Mouse (Mus musculus): Measurements from ENCODE around the gene Pabpc1l. TPM values are rescaled to one million over a fixed set of nuclear protein-coding genes. Genes with fewer than 3 reads are reported as not detected.
A peak's percentile ranks its signal among the peaks of the same experiment; 100 is the strongest.

Pabpc1l gene
- total RNA-seq (2021) (under 1 TPM; 0.32 to 0.63 TPM), polyA plus RNA-seq (2012; rRNA removed) (0.73 and 0.90 TPM in 2 replicates)
- long read RNA-seq, partial matches to known transcripts, result 0 of 1 reads
- long read RNA-seq, other reads (novel, unspliced or antisense), result 1 of 1 reads

GRCm38 (mm10) chr2:164025150-164025549, at the start of gene Pabpc1l:
Gene Pabpc1l (plus strand): TSS chr2:164025450.
- WGBS, result 85% methylated on average over 16 of the region's 16 CpGs
- no peaks in the 10 kb centered on the region for H3K27me3 ChIP-seq (ENCODE audit: control insufficient read depth, insufficient read depth, low read length)
- no peak within 1 kb of the TSS for H3K4me3 ChIP-seq
- no peak for DNase-seq
- no peaks in the 10 kb centered on the region for H3K79me2 ChIP-seq (replicated peaks; ENCODE audit: control insufficient read depth, insufficient read depth, low read length)
- H3K36me3 ChIP-seq (ENCODE audit: control insufficient read depth, insufficient read depth, low read length), result no peaks in the 10 kb centered on the region
- TF ChIP-seq POLR2A (IDR thresholded peaks at IDR 0.05; ENCODE audit: insufficient read depth, low read depth, low read length), result no peak
- no peak for TF ChIP-seq EP300 (IDR thresholded peaks at IDR 0.05; ENCODE audit: insufficient read depth, low read depth, low read length)
- TF ChIP-seq CTCF (IDR thresholded peaks at IDR 0.05), result no peak
- intact Hi-C loops (cut with DNase I), result no loop called here
- H3K9ac ChIP-seq (ENCODE audit: low read depth, low read length), result no peak within 1 kb of the TSS
- H3K4me1 ChIP-seq (ENCODE audit: control insufficient read depth, insufficient read depth, low read length), result no peaks in the 10 kb centered on the region
- no peak within 1 kb of the TSS for H3K27ac ChIP-seq

- Histone ChIP-seq H3K4me1 (ENCODE audit: control insufficient read depth, insufficient read depth, low read length) (no peaks in the 10 kb centered on the region), H3K36me3 (ENCODE audit: control insufficient read depth, insufficient read depth, low read length) (no peaks in the 10 kb centered on the region), H3K79me2 (replicated peaks; ENCODE audit: control insufficient read depth, insufficient read depth, low read length) (no peaks in the 10 kb centered on the region), H3K9ac (ENCODE audit: low read depth, low read length) (no peak overlapping the region), H3K4me3 (no peak overlapping the region), H3K27me3 (ENCODE audit: control insufficient read depth, insufficient read depth, low read length) (0 out of 2 replicates have a peak, but pooled peaks cover 2% of the 10 kb centered on the region), H3K27ac (no peak overlapping the region)
- TF ChIP-seq EP300 (IDR thresholded peaks at IDR 0.05; ENCODE audit: insufficient read depth, low read depth, low read length), result 0 out of 2 replicates have a peak, but pooled peaks have one; percentile 18
- no peak for TF ChIP-seq POLR2A (IDR thresholded peaks at IDR 0.05; ENCODE audit: insufficient read depth, low read depth, low read length)
- intact Hi-C loops (cut with DNase I), result no loop called here
- peak in 1 of 2 experiments; percentile 28 for DNase-seq
- 70% methylated on average over 6 of the region's 7 CpGs for WGBS
Observed at GRCm38 (mm10) chr2:163976448-163976847, 48.8 kb upstream of the Pabpc1l start.

GRCm38 (mm10) chr2:163987233-163987632, 38.0 kb upstream of the Pabpc1l start:
- WGBS, result 37% methylated on average over 8 of the region's 8 CpGs
- intact Hi-C loops (cut with DNase I), result no loop called here
- no peak for DNase-seq
- Histone ChIP-seq H3K27me3 (ENCODE audit: control insufficient read depth, insufficient read depth, low read length) (no peaks in the 10 kb centered on the region), H3K4me1 (ENCODE audit: control insufficient read depth, insufficient read depth, low read length) (peaks cover 2% of the 10 kb centered on the region; the same call in 1 of the 2 replicates), H3K36me3 (ENCODE audit: control insufficient read depth, insufficient read depth, low read length) (no peaks in the 10 kb centered on the region), H3K4me3 (no peak overlapping the region), H3K79me2 (replicated peaks; ENCODE audit: control insufficient read depth, insufficient read depth, low read length) (no peaks in the 10 kb centered on the region), H3K27ac (no peak overlapping the region), H3K9ac (ENCODE audit: low read depth, low read length) (no peak overlapping the region)
- TF ChIP-seq EP300 (IDR thresholded peaks at IDR 0.05; ENCODE audit: insufficient read depth, low read depth, low read length) (no peak), POLR2A (IDR thresholded peaks at IDR 0.05; ENCODE audit: insufficient read depth, low read depth, low read length) (no peak), CTCF (IDR thresholded peaks at IDR 0.05) (no peak)

- H3K27me3 ChIP-seq (ENCODE audit: control insufficient read depth, insufficient read depth, low read length), result no peaks in the 10 kb centered on the region
- H3K27ac ChIP-seq, result no peak overlapping the region
- intact Hi-C loops (cut with DNase I), result loop anchor here (5.0 kb wide), 1 partner anchor 79 kb away; the partner anchor contains the start of genes Stk4 and Tomm34
- no peak for DNase-seq
- no peak overlapping the region for H3K9ac ChIP-seq (ENCODE audit: low read depth, low read length)
- peaks cover 8% of the 10 kb centered on the region for H3K79me2 ChIP-seq (replicated peaks; ENCODE audit: control insufficient read depth, insufficient read depth, low read length)
- TF ChIP-seq POLR2A (IDR thresholded peaks at IDR 0.05; ENCODE audit: insufficient read depth, low read depth, low read length) (no peak), EP300 (IDR thresholded peaks at IDR 0.05; ENCODE audit: insufficient read depth, low read depth, low read length) (no peak), CTCF (IDR thresholded peaks at IDR 0.05) (no peak)
- WGBS, result 95% methylated on average over 2 of the region's 2 CpGs
- H3K36me3 ChIP-seq (ENCODE audit: control insufficient read depth, insufficient read depth, low read length), result peaks cover 16% of the 10 kb centered on the region
- no peak overlapping the region for H3K4me3 ChIP-seq
- peaks cover 9% of the 10 kb centered on the region for H3K4me1 ChIP-seq (ENCODE audit: control insufficient read depth, insufficient read depth, low read length)
Observed at GRCm38 (mm10) chr2:163992871-163993270, 32.4 kb upstream of the Pabpc1l start.

- Histone ChIP-seq H3K9ac (ENCODE audit: low read depth, low read length) (peak within 1 kb of the TSS; percentile 99), H3K27ac (peak within 1 kb of the TSS; percentile 96), H3K79me2 (replicated peaks; ENCODE audit: control insufficient read depth, insufficient read depth, low read length) (peaks cover 10% of the 10 kb centered on the region), H3K4me3 (peak within 1 kb of the TSS; percentile 90), H3K27me3 (ENCODE audit: control insufficient read depth, insufficient read depth, low read length) (no peaks in the 10 kb centered on the region), H3K36me3 (ENCODE audit: control insufficient read depth, insufficient read depth, low read length) (peaks cover 27% of the 10 kb centered on the region), H3K4me1 (ENCODE audit: control insufficient read depth, insufficient read depth, low read length) (peaks cover 13% of the 10 kb centered on the region)
- intact Hi-C loops (cut with DNase I), result loop anchor here (5.0 kb wide), 1 partner anchor 78 kb away; the partner anchor contains the start of genes Stk4 and Tomm34
- DNase-seq, result peak in 1 of 2 experiments; percentile 95
- TF ChIP-seq POLR2A (IDR thresholded peaks at IDR 0.05; ENCODE audit: insufficient read depth, low read depth, low read length) (peak; percentile 65), CTCF (IDR thresholded peaks at IDR 0.05) (no peak), EP300 (IDR thresholded peaks at IDR 0.05; ENCODE audit: insufficient read depth, low read depth, low read length) (no peak)
- WGBS, result 2% methylated on average over 14 of the region's 14 CpGs
Observed at GRCm38 (mm10) chr2:163994654-163994976, 30.6 kb upstream of the Pabpc1l start, which contains the start of gene Ywhab. Gene Ywhab (plus strand): TSS chr2:163994960.

Data from heart, adult 2 months (tissue).